Mouse (Mus musculus) left cerebral cortex, postnatal 25 days (tissue): ENCODE results near the gene Rpl26. TPM values are rescaled to one million over a fixed set of nuclear protein-coding genes. Genes with fewer than 3 reads are reported as not detected.

Experiments used
- DNase-seq, 2 experiments: peaks; one replicate each; pipeline ENCODE4 v3.0.0; 2022; ENCODE audit warnings: low spot score in 2 of 2, mixed read lengths in 1 of 2
- intact Hi-C: fragments of 180-260 bp; cut with DNase I; formaldehyde crosslinking; loops from one replicate; pipeline ENCODE4 v1.15.1; 2025
- total RNA-seq, 2 experiments: library from RNA; stranded (reverse); gene quantifications; 2 replicates each; pipeline ENCODE4 v1.2.3; 2021

Rpl26 gene
- total RNA-seq, 2 experiments from 2014 or later = 679 to 691 TPM

DNA sequence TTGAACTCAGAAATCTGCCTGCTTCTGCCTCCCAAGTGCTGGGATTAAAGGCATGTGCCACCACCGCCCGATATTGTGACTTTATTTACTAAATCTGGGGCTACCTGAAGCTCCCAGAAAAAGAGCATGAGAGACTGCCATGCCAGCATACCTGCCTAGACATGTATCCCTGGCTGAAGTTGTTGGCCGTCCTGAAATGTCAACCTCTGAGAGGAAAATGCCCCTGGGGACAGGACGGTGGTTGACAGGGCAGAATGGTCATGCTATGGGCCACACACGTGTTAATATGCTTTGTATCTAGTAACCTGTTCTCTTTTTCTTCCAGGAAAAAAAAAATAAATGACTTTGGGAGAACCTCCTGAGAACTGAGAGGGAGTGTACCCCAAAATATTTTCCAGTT lies 15.3 kb upstream of the Rpl26 start:
- DNase-seq = no peak
- intact Hi-C loops = no loop called here

DNA sequence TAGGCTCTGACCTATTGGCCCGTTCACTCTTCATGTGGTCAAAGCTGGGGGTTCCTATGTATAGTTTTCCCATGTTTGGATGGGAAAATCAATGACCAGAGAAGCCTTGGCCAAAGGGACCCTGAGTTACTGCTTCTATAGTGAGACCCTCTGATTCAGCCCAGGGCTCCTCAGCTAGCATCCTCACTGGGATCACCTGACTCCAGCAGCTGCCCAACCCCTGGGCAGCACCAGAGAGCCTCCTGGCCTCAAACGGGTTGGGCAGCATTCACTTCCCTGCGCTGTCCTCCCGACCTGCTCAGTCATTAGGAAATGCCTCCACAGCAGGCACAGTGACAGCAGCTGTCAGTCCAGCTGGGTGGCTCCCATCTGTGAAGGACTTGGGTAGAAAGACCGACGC lies 13.1 kb upstream of the Rpl26 start, which contains the start of gene Rnf222:
Rnf222 (plus strand) TSS at position 301 of the 400 bp plus-strand sequence.
- intact Hi-C loops = no loop called here
- DNase-seq = no peak

DNA sequence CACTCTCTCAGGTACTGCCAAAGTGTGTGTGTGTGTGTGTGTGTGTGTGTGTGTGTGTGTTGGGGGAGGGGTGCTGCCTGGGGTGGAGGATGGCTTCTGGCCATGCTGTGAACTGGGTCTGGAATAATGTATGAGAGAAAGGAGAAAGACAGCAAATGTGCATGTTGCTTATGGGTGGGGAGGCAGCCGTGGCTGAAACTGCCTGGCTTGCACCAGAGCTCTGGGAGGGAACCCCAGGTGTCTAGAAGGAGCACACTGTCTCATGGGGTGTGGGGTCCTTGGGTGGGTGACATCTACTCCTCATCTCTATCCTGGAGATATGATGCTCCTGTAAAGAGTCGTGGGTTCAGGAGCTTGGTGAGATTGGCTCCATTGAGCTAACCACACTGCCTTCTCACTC lies 12.7 kb upstream of the Rpl26 start:
- intact Hi-C loops = no loop called here
- no peak for DNase-seq

DNA sequence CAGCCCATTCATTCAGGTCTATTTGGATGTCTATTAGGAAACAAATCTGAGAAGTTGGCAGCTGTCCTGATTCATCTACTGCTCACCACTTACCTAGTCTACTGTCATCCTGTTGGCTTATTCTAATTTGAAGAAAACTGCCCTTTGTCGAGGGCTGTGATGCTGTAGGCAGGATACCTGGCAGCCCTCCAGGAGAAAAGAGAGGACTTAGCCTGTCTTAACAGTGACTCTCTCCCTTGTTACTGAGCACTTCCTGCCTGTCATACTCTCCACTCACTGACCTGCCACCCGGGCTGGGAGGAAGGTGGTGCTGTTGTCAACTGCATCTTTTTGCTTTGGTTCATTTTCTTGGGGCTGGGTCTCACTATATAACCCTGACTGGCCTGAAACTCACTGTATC lies 10.8 kb upstream of the Rpl26 start:
- DNase-seq = no peak
- intact Hi-C loops = no loop called here

DNA sequence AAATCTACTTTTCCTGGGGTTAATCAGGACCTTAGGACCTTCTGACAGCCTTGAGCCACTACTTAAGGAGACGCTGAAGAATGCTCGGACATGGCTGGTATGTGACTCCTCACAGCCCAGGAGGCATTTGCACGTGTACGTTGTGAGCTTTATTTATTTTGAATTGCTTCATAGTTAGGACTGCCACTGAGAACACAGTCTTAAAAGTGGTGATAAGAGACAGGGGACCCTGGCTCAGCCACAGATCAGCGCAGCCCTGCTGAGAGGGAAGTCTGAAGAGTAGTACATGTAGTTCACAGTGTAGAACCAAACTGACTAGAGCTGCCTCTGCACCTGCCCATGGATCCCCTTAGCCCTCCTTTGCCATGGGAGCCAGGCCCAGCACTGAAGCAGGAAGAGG lies 9.6 kb upstream of the Rpl26 start:
- DNase-seq = no peak
- intact Hi-C loops = no loop called here

DNA sequence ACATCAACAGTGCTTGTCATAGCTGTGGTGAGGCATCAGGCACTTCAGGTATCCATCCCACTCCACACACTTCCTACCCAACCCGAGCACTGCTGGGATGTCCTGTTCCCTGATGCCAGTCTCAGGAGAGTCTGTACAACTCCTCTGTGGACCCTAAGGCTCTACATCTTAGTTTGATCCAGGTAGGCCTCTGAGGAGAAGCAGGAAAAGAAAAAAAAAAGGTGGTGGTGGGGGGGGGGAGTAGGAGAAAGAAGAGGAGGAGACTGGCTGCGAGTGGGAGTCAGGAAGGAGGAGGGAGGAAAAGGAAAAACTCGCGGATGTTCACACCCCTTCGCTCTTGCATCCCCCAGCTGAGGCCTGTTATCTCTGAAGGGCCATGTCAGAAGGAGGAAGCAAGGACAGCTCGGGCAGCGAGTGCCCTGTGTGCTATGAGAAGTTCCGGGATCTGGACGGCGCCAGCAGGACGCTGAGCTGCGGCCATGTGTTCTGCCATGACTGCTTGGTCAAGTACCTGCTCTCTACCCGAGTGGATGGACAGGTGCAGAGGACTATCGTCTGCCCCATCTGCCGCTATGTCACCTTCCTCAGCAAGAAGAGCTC lies 9.1 kb upstream of the Rpl26 start:
- no peak for DNase-seq
- intact Hi-C loops = no loop called here

DNA sequence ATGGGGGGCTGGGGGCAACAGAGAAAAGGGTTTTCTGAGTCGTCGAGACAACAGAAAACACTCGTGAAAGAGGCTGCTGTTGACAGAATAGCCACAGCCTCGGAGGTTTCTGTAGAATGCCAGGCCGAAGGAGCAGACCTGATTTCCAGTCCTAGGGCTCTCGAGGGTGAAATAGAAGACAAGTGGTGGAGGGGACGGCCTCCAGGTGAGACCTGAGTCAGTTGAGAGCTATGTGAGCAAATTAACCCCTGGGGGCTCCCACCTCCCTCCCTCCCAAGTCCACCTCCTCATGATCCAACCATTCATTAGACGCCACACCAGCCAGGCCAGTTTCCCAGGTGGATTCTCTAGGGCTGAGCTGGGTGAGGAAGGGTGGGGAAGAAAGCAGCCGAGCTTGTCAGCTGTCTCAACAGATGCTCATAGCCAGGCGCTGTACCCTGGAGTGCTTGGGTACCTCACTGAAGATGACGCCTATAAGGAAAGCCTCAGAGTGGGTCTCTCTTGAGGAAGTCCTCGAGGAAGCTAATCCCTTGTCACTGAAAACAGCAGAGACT lies 7.4 kb upstream of the Rpl26 start:
- intact Hi-C loops = no loop called here
- no peak for DNase-seq

DNA sequence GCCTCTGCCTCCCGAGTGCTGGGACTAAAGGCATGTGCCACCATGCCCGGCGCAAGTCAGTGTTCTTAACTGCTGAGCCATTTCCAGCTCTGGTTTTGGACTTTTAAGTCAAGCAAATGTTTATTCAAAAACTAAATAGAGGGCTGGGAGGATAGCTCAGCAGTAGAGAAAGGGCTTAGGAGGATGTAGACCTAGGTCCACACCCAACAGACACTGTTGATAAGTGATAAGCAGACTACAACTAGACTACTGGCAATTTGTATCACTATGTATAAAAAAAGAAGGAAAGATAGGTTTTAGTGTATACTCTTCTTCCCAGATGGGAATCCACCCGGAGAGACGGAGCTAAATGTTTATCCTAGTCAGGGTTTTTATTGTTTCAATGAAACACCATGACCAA lies 5.1 kb upstream of the Rpl26 start:
- intact Hi-C loops = no loop called here
- no peak for DNase-seq

DNA sequence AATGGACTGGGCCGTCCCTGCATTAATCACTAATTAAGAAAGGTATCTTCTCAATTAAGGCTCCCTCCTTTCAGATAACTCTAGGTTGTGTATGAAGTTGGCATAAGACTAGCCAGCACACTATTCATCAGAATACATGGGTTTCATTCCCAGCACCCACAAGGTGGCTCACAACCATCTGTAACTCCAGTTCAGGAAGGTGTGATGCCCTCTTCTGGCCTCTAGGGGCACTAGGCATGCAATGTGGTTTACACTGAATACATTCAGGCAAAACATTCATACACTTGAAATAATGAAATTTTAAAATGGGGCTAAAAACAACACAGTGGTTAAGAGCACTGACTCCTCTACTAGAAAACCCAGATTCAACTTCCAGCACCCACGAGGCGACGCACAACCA lies 4.3 kb upstream of the Rpl26 start:
- intact Hi-C loops = no loop called here
- peak in 1 of 2 experiments; percentile 21 for DNase-seq

DNA sequence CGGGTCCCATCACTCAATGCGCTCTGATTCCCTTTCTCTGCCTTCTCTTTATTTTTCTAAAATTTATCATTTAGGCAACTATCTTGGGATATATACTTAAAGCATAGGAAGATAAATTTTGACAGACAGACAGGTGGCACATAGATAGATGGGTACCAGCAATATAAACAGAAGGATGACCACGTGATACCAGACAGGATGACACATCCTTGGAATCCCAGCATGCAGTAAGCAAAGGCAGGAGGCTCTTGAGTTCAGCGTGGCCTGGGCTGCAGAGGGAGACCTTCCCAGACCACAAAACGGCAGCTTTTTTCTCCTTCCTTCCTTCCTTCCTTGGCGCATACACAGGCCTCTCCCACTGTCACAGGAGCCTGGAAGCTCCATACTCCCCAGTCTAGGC lies 3.5 kb upstream of the Rpl26 start:
- DNase-seq = no peak
- intact Hi-C loops = no loop called here

DNA sequence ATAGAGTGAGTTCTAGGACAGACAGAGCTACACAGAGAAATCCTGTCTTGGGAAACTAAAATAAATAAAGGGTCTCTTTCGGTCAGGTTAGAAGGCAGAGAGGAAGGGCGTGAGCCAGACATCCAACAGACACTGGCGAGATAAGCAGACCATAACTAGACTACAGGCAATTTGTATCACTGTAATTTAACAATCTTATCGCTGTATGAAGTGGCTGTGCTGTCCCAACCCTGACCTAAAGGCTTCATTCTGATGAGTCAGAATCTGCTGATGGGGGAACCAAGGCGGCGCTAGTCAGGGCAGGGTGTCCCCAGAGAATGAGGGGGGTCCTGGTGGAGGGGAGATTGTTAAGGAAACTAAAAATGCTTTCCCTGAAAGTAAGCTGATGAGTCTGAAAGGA lies 2.6 kb upstream of the Rpl26 start:
- no peak for DNase-seq
- intact Hi-C loops = no loop called here

DNA sequence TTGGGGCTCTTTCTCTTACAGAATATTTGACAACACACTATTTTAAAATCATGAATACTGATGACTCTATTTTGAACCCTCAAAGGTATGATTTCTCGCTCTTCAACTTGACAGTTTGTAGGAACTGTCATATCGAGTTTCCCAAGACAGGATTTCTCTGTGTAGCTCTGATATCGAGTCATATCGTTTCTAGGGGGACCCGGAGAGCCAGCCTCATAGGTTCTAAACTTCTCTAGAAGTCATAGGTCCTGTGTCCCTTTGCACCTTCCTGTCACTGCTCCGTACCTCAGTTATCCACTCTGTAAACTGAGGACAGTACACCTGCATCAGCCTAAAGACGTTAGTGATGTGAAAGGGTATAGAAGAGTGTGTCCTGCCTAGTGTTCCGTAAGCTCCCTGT lies 1.6 kb upstream of the Rpl26 start:
- no peak for DNase-seq
- intact Hi-C loops = loop anchor here (5.0 kb wide), 1 partner anchor 67 kb away; the partner anchor contains the start of gene Slc25a35

DNA sequence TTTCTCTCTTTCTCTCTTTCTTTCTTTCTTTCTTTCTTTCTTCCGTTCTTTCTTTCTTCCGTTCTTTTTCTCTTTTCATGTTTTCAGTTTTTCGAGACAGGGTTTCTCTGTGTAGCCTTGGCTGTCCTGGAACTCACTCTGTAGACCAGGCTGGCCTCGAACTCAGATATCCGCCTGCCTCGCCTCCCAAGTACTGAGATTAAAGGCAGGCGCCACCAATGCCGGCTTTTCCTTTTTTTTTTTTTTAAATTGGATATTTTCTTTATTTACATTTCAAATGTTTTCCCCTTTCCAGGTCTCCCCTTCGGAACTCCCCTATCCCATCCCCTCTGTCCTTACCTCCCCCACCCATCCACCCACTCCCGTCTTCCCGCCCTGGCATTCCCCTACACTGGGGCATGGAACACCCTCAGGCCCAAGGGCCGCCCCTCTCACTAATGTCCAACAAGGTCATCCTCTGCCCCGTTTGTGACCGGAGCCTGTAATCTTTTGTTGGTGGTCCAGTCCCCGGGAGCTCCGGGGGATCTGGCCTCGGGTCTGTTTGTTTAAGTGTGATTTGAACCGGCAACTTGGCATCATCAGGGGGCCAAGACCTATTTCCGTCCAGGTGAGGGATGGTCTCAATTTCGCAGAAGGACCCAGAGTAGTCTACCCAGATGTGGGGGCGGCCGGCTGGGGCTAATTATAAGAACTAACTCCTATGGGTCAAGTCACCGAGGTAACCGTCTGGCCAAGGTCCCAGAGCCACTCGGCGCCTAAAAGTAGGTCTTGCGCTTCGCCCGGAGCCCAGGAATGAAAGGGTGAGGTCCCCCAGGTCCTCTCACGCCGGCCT lies 648 bp upstream of the Rpl26 start:
- intact Hi-C loops = loop anchor here (1.0 to 5.0 kb wide), 2 partner anchors 47 to 67 kb away; partner anchors contain the start of gene Slc25a35
- DNase-seq = no peak

DNA sequence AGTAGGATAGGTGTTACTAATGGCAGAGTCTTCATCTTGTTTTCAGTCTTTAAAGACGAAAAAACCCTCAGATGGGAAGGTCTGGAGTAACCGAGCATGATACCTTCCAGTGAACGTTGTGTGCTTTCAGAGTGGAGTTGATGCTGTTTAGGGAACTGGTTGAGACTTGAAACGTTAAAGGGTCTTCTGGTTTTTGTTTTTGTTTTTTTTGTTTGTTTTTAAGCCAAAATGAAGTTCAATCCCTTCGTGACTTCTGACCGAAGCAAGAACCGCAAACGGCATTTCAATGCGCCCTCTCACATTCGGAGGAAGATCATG lies 623 bp downstream of the Rpl26 start:
- DNase-seq = no peak
- intact Hi-C loops = loop anchor here (2.0 to 5.0 kb wide), 2 partner anchors 65 to 135 kb away; partner anchors contain the start of gene Slc25a35

DNA sequence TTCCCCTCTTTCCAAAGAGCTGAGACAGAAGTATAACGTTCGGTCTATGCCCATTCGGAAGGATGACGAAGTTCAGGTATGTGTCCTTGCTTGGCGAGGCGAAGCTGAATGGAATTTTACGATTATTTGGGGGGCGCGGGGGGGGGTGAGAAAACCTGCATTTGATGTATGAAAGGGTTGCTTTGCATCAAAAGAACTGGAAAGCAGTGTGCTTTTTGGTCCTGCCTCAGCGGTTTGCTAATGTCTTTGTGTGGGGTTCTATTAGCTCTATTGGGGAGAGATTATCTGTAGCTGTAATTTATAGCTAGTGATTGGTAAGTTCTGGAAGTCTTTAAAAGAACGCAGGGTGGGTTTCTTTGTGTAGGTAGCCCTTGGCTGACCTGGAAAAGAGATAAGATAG lies 984 bp downstream of the Rpl26 start:
- no peak for DNase-seq
- intact Hi-C loops = loop anchor here (2.0 to 5.0 kb wide), 2 partner anchors 65 to 134 kb away; partner anchors contain the start of gene Slc25a35

DNA sequence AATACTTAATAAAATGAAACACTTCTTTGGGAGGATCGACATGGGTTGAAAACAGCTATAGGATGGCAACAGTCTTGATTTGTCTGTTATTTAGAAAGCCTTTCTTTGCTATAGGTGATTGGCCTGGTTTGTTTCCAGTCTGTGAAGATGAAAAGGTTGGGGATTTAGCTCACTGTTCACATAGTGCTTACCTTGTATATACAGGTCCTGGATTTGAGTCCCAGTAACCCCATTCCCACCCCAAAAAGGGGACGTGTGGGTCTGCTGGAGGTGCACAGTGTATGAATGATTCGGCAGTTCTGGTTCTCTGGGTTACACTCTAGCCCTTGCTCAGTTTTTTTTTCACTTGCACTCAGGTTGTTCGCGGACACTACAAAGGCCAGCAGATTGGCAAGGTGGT lies 1.4 kb downstream of the Rpl26 start:
- intact Hi-C loops = loop anchor here (2.0 to 5.0 kb wide), 2 partner anchors 64 to 134 kb away; partner anchors contain the start of gene Slc25a35
- no peak for DNase-seq

DNA sequence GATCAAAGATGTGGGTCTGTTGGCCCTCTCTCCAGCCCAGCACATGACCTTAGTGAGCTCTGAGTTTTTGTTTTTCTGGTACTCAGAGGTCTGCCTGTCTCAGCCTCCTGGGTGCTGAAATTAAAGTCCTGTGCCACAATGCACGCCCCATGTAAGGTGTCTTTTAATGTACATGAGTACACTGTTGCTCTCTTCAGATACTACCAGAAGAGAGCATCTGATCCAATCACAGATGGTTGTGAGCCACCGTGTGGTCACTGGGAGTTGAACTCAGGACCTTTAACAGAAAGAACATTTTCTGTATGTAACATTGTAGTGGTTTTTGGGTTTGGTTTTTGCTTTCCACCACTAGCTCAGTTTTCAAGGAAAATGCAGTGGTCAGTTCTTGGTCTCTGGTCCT lies 2.4 kb downstream of the Rpl26 start:
- no peak for DNase-seq
- intact Hi-C loops = loop anchor here (1.0 to 5.0 kb wide), 3 partner anchors 64 to 133 kb away; partner anchors contain the start of gene Slc25a35

DNA sequence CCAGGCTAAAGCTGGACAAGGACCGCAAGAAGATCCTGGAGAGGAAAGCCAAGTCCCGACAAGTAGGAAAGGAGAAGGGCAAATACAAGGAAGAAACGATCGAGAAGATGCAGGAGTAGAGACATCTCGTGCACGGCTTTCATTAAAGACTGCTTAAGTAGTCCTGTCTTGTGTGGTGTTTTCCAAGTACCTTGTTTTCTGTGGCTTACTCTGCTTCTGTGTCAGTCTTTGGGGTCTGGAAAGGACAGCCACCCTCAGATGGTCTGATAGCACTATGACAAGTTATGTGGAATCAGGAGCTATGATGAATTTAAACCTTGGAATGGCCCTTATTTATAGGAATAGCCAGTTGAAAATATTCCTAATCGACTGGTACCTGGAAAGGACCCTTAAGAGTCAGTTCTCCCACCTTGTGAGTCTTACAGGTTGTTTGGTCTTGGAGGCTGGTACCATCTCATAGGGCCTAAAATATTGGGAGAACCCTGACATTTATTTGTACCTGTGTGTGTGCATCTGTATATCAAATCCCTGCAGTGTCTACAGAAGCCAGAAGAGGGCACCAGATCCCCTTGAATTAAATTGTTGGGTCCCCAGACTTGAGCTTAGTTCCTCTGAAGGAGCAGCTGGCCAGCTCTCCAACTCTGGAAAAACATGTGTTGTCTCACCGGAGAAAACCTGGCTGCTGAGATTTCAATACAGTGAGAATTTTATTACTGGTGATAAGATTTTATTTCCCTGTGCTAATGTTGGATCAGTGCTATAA lies 3.2 kb downstream of the Rpl26 start:
- DNase-seq = peak; percentile 77 to 86
- intact Hi-C loops = loop anchor here (1.0 to 5.0 kb wide), 2 partner anchors 63 to 78 kb away; partner anchors contain the start of gene Slc25a35

DNA sequence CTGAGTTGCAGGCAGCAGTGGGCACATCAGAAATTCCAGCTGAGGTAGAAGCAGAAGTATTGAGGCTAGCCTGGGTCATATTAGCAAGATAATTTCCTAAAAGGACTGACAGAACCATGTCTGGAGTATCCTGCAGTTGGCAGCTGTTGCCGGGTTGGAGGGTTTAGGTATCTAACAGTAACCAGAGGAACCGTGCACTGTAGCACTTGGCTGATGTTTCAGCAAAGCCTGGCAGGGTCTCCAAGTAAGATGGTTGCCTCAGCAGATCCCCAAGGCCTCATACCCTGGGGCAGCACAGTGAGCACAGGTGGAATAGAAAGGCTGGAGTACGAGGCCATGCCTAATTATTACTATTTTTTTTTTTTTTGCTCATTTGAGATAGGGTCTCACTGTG lies 3.8 kb downstream of the Rpl26 start:
- no peak for DNase-seq
- intact Hi-C loops = no loop called here
